Mouse (Mus musculus) heart, postnatal 14 days (tissue): ENCODE measurements around the gene Atp10b. TPM values are rescaled to one million over a fixed set of nuclear protein-coding genes. Genes with fewer than 3 reads are reported as not detected.
"Not testable (repeated sequence)": the region's sequence is repeated elsewhere in the genome, so short reads cannot be mapped to it uniquely, and the experiment has no call there.

Experiments
- DNase-seq, 2 experiments: peaks; one replicate each; pipeline ENCODE4 v3.0.0; 2021 to 2022
- intact Hi-C: fragments of 180-260 bp; cut with DNase I; formaldehyde crosslinking; loops from one replicate; pipeline ENCODE4 v1.15.1; 2025
- long read RNA-seq, 2 experiments: library from polyadenylated mRNA; stranded (forward); transcript quantifications; one replicate each; pipeline ENCODE4 v2.0.0; 2021
- total RNA-seq, 2 experiments: library from RNA; stranded (reverse); gene quantifications; 2 replicates each; pipeline ENCODE4 v1.2.3; 2021

Gene Atp10b
- under 1 TPM in 1 of 2 experiments, not detected in 1; 0.05 TPM for total RNA-seq
- long read RNA-seq, experiment 1, result 0 reads
- long read RNA-seq, experiment 2, result 0 reads

DNA sequence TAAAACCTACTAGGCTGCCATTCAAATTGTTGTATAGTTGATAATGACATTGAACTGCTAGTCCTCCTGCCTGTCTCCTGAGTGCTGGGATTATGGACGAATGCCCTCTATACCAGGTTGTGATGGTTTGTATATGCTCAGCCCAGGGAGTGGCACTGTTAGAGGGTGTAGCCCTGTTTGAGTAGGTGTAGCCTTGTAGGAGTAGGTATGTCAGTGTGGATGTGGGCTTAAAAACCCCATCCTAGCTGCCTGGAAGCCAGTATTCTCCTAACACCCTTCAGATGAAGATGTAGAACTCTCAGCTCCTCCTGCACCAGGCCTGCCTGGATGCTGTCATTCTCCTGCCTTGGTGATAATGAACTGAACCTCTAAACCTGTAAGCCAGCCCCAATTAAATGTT lies at the start of gene Atp10b:
Gene Atp10b, plus strand, starts transcription at position 301 of the 400 bp plus-strand sequence.
- DNase-seq, result no peak
- intact Hi-C loops, result no loop called here

- DNase-seq, result no peak
- intact Hi-C loops, result no loop called here
These were observed 48.3 kb upstream of the Atp10b start for GRCm38 (mm10) chr11:43101357-43101756.

DNA sequence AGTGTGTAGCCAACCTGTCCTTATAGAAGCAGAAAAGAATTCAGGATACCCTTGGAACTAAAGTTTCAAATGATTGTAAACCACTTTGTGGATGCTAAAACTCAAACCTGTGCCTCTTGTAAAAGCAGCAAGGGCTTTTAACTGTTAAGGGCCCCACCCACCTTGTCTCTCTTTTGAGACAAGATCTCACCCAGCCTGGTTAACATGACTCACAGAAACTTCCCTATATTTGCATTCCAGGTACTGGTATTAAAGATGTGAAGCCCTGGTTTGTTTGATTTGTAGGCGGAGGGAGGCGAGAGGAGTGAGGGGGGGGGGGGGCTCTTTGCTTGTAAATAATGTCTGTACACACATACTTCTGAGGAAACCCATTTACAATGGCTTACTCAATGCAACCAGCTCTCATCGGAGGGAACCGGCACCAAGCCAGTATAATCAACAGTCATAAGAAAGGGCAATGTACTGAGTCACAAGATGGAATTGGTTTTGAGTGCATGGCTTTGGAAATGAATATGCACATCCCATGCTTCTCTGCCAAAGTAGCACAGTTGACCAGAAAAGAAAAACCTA lies 23.7 kb upstream of the Atp10b start:
- intact Hi-C loops, result no loop called here
- DNase-seq, result no peak

DNA sequence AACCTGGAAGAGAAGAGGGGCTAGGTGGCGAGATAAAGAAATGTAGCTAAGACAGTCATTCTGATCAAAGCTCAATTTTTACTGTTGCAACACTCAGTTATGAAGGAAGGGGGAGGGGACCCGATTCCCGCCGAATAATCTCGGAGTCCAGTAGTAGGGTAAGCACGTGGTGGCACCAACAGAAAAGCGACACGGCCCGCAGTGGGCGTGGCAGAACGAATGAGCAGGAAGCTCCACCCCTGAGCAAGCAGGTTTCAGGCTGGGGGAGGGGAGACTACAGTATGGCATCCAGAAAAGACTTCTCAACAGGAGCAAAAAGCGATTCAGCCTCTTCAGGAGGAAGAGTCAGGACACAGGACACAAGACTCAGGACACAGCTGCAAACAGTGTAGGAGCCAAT lies 23.1 kb upstream of the Atp10b start:
- intact Hi-C loops, DNase-seq: not testable (repeated sequence)

DNA sequence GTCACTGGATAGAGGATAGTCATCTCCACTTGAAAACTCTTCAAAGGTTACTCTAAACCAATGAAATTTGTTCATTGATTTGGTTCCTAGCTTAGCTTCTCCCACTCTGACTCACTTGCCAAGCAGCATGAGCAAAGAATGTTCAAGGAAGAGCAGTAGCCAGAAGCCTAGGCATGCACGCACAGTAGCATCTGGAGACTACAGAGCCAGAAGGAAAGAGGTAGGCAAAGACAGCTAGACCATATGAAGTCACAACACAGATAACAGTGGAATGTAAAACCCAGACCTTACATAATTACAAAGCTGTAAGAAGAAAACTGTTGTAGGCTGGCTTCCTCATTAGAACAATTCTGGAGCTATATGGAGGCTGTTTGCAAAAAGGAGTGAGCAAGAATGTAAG lies 8.4 kb upstream of the Atp10b start:
- intact Hi-C loops, result no loop called here
- no peak for DNase-seq

DNA sequence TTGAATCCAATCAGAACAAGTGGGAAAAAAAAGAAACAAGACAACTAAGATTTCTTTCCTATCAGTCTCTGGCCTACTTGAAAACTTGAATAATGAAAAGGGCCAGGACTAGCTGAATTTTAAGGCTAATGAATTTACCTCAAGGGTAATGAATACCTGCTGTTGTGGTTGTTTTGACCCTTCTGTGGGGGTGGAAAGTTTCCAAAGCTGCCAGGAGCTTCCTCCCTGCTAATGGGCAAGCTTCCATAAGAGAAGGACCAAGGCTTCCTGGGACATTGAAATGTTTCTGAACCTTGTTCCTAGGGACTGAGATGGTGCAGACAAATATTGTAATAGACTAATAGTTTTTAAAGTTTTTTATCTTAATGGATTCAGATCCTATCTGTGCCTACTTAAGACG lies 6.9 kb upstream of the Atp10b start:
- intact Hi-C loops, result no loop called here

GRCm38 (mm10) chr11:43144178-43144577 lies 5.5 kb upstream of the Atp10b start:
- DNase-seq, result no peak
- intact Hi-C loops, result no loop called here

More for the DNA sequence above, 6.9 kb upstream of the Atp10b start:
- DNase-seq, result no peak

DNA sequence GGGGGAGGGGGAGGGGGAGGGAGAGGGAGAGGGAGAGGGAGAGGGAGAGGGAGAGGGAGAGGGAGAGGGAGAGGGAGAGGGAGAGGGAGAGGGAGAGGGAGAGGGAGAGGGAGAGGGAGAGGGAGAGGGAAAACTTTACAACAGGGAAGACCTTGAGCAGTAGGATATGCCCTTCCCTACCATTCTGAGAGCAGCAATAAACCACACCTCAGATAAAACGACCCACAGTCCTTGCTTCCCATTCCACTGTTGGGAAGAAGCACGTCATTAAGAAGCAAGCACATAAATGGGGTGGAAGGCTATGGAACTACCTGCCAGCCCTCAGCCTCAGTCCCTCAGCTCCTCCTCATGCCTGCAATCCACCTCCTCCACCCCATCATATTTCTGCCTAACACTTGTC lies 4.8 kb upstream of the Atp10b start:
- intact Hi-C loops, DNase-seq: not testable (repeated sequence)

- no peak for DNase-seq
- intact Hi-C loops, result no loop called here
These were observed 2.3 kb upstream of the Atp10b start for GRCm38 (mm10) chr11:43147380-43147779.

DNA sequence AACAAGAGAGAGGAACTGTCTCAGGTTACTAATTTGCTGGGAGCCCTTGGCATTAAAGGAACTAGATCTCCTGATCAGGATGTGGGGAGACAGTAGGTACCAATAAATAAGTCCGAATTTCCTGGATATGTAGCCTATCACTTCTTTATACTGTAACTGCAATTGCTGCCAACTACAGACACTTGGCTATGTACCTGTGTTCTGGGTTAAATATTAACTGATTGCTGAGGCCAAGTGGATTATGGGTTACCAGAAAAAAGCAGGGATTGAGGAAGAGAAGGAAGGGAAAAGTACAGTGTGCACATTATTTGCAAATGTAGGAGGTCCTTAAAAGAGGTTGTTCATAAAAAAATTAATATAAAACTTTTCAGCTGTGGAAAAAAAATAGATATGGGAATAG lies 1.3 kb upstream of the Atp10b start:
- no peak for DNase-seq
- intact Hi-C loops, result no loop called here

GRCm38 (mm10) chr11:43155004-43155403 lies 5.3 kb downstream of the Atp10b start:
- no peak for DNase-seq
- intact Hi-C loops, result no loop called here

DNA sequence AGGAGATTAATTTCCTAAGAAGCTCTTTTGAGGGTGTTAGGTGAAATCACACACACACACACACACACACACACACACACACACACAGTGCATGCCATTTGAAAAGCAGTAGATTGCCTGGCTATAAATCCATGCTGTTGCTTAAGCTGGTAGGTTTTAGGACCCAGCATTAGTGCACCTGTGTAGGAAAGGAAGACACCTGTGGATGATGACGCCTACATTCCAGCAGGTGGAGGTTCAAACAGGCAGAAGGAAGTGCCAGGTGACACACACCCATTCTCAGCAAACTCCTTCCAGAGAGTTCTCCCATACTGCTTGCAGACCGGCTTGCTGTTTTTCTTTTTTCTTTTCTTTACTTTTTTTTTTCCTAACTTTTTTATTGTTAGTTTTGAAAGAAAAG lies 5.7 kb downstream of the Atp10b start:
- intact Hi-C loops, result no loop called here
- DNase-seq, result no peak

DNA sequence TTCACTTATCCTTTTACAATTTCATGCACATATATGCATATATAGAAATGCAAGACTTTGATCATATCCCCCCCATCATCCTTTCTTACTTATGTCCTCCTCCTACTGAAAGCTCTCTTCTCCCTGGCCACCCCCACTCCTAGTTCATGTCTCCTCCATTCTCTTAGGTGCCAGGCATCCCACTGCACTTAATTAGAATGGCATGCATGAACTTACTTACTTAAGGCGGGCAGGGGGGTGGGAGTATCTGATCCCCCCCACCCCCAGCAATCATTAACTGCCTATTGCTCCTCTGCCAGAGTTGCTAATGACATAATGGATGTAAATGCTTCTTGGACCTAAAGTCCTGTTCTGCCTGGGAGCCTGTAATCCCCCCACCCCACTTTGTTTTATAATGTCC lies 9.1 kb downstream of the Atp10b start:
- intact Hi-C loops, result no loop called here
- DNase-seq, result no peak

GRCm38 (mm10) chr11:43160188-43160942 lies 10.7 kb downstream of the Atp10b start:
- intact Hi-C loops, result no loop called here
- no peak for DNase-seq

DNA sequence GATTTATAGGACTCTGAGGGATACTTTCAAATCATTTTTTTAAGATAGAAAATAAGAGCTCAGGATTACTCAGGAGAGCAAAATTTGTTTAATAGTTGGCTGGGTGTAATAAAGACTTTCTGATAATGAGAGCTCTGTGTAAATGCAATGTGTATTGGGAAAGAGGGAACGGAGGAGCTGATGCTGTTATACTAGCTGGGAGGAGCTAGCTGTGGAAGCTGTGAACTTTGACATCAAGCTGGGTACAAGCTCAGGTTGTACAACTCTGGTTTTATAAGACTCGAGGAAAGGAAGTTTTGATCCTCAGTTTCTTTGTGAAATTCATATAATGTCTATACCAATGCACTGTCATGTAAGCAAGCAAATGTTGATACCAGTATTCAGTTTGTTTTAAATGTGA lies 20.9 kb downstream of the Atp10b start:
- DNase-seq, result no peak
- intact Hi-C loops, result no loop called here

DNA sequence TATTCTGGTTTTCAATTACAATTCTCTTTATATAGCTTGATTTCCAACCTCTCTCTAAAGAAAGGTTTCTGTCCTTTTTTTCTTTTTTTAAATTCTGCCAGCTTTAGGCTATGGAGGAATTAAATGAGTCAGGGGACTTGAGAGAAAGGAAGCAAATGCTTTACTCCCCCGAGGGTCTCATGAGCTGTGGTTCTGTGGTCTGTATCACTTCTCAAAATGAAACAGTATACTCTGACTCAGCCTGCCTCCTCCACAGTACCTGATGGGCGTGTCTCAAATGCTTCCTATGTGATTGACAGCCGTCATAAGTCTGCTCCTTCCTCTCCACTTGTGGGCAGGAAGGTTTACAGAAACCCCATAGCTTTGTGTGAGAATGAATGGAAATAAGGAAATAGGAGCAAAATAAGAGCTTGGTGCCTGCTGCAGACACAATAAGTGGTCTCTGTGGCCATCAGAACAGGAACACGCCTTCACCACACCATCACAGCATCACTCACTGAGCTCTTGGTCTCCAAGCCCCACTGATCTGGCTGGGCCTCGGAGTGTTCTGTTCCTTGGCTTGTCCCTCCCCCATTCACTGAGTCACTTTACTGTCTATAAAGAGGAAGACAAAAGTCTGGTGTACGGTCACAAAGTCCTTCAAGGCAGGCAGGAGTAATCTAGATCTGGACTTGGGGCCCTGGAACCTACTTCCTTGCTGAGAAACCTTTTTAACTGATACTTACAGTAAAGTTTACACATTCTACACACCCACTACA lies 24.9 kb downstream of the Atp10b start:
- DNase-seq, result no peak
- intact Hi-C loops, result no loop called here

GRCm38 (mm10) chr11:43182401-43182800 lies 32.7 kb downstream of the Atp10b start:
- peak in 1 of 2 experiments; percentile 4 for DNase-seq
- intact Hi-C loops, result no loop called here

DNA sequence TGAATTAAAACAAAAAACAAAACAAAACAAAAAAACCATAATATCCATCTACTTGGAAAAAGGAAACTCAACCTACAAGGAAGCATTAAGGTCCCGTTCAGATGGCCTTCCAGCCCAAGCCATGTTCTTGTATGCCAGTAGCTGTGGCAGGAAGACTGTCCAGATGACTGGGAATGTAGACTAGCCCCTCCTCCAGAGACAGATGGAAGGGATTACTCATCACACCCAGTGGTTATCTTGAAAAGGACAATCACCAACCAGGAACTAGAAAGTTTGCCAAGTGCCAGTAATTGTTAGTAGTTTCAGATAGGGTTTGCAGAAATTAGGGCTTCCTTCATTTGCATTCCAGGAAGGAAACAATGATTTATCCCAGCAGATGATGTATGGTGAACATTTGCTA lies 33.1 kb downstream of the Atp10b start:
- intact Hi-C loops, result no loop called here

GRCm38 (mm10) chr11:43183457-43183856 lies 33.8 kb downstream of the Atp10b start:
- intact Hi-C loops, result no loop called here
- DNase-seq, result no peak

More for the DNA sequence above, 33.1 kb downstream of the Atp10b start:
- DNase-seq, result peak in 1 of 2 experiments; percentile 13

GRCm38 (mm10) chr11:43186291-43186690 lies 36.6 kb downstream of the Atp10b start:
- intact Hi-C loops, result no loop called here
- no peak for DNase-seq

GRCm38 (mm10) chr11:43189817-43190593 lies 40.3 kb downstream of the Atp10b start:
- no peak for DNase-seq
- intact Hi-C loops, result no loop called here
